Mouse (Mus musculus): ENCODE data around the gene Syne4.

Syne4 gene

DNA sequence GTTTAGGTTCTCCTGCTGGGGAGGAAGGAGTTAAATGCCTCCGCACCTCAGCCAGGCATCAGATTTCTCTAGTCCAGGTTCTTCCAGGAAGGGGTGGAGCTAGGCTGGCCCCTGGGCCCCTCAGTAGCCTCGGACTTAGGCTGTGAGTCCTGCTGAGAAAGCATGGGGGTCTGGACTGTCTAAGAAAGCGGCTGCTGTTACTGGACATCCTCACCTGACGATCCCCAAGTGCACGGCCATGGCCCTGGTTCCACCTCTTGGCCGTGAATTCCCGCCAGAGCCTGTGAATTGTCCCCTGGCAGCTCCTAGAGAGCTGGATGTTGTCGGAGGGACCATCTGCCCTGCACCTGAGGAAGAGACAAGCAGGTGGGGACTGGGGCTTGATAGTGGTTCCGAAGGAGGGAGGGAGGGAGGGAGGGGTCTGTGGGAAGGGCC, at the start of gene Syne4:
Syne4 (plus strand) TSS at position 87 of the 435 bp plus-strand sequence.
- no peak for DNase-seq

DNA sequence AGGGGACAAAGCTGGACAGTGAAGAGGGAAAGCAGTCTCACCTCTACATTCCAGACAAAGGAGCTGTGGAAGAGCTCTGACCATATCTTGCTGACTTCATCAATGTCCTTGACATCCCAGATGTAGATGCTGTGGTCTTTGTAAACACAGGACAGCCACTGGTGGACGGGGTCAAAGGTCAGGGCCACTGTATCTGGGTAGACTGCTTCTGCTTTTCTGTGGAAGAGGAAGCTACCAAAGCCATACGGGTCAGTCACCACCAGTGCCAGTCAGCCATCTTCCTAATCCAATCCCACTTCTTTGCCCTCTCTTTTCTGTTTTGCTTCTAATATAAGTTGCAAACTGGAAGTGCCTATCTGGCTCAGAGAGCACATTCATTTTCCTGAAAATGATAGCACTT, 49.6 kb upstream of the Syne4 start:
- no peak for DNase-seq

DNA sequence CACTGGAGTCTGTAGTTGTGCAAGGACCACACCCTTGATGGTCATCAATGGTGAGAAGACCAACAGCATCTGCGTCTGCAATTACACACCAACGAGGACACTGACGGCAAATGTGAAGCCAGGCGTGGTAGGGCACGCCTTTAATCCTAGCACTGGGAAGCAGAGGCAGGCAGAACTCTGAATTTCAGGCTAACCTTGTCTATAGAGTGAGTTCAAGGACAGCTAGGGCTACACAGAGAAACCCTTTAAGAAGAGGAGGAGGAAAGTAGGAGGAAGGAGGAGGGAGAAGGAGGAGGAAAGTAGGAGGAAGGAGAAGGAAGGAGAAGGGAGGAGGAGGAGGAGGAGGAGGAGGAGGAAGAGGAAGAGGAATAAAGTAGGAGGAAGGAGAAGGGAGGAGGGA, 49.1 kb upstream of the Syne4 start:
- DNase-seq = no peak

DNA sequence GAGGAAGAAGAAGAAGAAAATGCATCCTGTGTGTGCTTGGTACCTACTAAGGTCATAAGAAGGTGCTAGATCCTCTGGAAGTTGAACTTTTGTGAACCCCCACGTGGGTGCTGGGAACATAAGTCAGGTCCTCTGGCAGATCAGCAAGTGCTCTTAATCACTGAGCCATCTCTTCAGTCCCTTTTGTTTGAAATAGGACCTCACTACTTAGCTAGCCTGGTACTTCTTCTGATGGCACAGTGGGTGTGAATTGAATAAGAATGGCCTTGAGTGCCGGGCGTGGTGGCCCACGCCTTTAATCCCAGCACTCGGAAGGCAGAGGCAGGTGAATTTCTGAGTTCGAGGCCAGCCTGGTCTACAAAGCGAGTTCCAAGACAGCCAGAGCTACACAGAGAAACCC, 48.7 kb upstream of the Syne4 start:
- no peak for DNase-seq

DNA sequence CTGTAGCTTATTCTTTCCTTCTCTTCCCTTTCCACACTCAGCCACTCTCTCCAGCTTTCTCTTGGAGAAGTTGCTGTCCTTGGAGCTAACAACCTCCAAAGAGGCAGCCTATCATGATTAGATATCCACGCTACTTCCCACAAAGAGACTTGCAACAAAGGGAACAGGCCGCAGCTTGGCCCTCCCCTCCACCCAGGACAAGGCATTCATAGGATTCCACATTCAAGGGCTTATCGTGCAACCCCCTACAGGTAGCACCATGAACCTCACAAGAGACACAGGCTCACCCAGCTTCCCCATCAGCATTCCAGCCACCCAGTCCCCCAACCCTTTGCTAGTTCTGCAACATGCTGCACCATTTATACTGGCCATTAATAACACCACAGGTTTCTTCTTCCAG, 47.8 kb upstream of the Syne4 start:
- no peak for DNase-seq

DNA sequence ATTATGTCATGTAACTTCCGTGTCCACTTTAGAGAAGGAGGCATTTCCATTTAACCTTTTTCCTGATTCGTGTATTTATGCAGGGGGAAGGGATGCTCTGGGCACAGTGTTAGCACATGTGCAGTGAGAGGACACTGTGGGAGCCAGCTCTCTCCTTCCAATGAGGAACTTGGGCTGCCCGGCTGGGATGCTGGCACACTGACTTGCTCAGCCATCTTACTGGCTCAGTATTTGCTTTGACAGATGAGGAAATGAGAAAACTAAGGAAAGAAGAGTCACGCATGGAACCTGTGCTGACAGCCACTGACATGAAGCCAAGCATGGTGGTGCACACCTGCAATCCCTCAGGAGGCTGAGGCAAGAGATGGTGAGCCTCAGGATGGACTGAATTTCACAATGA, 45.0 kb upstream of the Syne4 start:
- DNase-seq = no peak

DNA sequence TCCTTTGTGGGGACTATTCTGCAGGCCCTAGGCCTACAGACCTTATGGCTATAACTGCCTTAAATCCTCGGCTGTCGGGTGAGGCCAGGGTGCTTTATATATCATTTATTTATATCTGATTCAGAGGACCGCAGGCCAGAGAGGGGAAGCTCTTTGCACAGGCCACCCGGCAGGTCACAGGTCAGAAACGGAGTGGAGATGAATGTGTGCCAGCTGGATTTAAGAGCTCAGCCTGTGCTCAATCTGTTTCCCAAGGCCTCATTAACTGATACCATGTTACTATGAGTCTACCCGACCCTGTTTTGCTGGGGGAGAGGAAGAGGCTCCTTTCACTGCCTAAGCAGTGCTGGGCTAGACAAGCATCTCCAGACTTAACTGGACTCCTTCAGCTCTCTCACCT, 40.2 kb upstream of the Syne4 start:
- DNase-seq = peak; percentile 54

DNA sequence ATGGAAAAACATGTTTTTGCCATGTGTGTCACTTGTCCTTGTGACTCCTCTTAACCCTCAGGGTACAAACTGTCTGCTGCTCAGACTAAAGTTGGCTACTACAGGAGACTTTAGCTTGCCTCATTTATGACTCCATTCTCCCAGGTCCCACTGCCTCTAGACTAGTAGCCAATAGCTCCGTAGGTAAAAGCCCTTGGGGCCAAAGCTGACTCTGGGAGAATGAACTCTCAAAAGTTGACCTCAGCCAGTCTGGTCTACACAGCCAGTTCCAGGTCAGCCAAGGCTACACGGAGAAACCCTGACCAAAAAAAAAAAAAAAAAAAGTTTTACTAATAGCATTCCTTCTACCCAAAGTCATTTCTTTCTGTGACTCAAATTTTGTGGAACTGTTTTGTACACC, 35.7 kb upstream of the Syne4 start:
- DNase-seq = no peak

DNA sequence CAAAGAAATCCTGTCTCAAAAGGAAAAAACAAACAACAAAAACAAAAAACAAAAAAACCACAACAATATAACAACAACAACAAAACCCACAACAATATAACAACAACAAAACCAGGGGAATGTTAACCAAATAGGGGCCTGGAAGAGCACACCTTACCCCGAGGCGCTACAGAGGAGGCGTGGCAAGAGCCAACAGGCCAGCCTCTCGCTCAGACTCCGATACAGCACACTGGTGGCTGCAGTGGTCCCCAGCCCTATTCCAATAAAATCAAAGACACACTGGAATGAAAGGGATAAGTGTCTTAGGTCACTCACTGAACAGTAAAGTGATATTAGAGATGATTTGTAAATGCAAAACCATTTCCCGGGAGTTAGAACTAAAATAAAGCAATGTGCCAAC, 35.1 kb upstream of the Syne4 start:
- no peak for DNase-seq

DNA sequence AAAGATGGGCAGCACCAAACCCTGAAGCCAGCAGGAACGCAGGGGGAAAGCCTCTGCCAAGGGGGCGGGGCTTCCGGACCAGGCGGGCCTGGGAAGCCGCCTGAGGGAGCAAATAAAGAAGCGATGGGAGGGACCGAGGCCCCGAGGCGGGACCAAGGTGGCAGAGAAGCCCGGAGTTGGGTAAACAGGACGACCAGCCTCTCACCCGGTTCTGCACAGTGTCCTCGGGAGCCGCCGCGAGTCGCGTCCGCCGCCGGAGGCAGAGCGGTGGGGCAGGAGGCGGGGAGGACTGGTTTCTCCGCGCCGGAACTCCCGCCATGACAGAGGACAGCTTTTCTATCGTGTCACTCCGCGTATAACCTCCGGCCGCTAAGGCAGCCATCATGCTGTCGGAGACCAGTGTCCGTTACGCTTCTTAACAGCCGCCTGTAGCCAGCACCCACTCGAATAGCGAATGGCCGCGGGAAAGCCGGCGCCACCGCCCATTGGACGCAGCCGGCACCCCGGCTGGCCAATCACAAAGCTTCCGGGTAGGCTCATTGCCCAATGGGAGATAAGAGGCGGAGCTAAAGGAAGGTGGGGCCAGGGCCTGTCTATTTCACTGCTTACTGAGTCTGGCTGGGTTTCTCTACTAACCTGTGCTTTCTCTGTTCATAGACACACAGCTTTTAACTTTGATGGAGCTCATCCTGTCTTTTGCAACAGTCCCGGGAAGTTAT, 34.5 kb upstream of the Syne4 start, which contains the start of the genes Thap8 and Wdr62:
Thap8 (plus strand) TSS at position 144 of the 719 bp plus-strand sequence.
Wdr62 (minus strand) TSS at position 469 of the 719 bp plus-strand sequence.
- peak; percentile 96 for DNase-seq

DNA sequence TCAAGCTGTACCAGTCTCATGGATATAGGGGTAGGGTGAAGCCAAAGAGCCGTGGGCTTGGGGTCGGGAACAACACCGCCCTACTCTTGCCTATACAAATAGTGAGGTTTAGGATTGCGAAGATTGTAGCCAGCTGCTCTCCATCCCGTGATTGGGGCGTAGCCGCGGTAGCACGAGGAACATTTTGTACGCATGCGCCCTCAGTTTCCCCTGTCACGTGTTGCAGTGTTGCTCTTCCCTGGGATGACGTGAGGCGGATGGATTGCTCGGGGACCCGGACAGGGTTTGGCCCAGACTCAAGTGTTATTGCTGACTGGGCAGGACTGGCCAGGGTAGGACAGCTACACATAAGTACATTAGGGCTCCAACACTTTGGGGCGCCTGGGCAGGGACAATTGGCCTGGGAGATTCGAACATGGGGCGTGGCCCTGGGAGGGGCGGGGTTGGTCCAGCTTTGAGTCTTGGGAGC, 33.9 kb upstream of the Syne4 start:
- DNase-seq = peak; percentile 96

DNA sequence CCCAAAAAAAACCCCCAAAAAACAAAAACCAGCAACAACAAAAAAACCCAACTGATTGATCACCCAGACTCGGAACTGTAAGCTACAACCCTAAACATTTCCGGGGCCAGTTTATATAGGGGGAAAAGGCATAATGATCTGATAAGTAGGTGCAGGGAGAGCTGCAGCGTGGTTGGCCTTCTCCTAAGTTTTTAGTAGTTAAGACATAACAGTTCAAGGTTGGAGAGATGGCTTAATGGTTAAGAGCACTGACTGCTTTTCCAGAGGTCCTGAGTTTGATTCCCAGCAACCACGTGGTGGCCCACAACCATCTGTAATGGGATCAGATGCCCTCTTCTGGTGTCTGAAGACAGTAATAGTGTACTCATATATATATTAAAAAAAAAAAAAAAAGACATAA, 33.1 kb upstream of the Syne4 start:
- DNase-seq = no peak

DNA sequence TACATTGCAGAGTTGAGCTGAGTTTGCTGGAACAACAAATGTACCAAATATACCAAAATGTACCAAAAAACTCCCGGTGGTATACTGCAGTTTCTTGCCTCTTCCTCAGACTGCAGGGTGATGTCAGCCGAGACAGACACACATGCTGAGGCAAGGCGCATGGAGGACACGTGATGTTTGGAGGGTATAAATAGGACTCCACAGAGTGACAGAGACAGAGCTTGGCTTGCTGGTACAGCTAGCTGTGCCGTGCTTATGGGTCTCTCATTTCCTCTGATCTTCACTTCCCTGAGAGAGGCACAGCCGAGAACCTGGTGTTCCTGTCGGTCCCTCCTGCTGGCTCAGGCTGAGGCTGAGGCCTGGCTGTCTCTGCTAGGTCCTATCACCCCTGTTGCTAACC, 31.9 kb upstream of the Syne4 start:
- no peak for DNase-seq

DNA sequence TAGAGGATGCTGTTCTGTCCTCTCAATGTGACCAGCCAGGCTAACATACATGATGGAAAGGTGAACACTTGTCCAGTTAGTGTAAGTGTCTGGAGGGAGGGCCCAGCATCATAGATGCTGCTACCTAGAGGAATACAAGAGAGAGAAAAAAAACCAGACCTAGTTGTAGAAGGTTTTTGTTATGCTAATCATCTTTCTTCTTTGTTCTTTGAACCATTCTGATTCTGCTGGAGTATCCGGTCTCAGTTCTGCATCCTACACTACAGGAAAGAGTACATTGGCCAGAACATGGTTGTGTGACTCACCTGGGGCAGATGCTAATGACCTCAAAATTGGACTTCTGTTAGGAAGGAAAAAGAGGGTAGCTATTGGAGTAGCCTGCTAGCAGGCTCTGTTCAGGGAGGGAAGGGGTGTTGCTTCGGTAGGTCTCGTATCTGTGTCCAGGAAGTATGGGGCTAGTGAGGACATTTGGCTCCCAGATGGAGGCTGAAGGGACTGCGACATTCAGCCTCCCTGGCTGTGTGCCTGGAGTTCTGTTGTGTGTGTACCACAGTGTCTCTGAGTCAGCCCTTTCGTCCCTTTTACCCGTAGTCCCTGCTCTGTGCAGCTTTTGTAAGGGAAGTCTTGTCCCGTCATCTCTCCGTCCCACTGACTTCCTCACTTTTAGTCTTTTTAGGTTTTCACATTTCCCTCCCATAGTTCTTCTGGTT, 27.8 kb upstream of the Syne4 start:
- peak; percentile 46 for DNase-seq

DNA sequence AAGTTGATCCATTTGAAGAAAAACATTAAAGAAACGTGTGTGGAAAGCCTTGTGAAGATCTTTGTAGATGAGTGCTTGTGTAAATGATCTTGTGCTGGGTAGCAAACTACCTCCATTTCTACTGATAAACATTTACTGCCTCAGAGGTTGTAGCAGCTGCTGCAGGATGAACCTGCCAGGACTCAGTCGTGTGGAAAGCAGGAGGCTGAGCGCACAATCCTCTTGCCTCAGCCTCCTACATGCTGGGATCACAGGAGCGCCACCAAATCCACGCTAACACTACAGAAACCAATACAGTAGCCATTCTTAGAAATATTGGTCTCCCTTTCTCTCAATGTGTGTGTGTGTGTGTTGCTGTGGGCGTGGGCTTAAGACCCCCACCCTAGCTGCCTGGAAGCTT, 26.6 kb upstream of the Syne4 start:
- DNase-seq = no peak

DNA sequence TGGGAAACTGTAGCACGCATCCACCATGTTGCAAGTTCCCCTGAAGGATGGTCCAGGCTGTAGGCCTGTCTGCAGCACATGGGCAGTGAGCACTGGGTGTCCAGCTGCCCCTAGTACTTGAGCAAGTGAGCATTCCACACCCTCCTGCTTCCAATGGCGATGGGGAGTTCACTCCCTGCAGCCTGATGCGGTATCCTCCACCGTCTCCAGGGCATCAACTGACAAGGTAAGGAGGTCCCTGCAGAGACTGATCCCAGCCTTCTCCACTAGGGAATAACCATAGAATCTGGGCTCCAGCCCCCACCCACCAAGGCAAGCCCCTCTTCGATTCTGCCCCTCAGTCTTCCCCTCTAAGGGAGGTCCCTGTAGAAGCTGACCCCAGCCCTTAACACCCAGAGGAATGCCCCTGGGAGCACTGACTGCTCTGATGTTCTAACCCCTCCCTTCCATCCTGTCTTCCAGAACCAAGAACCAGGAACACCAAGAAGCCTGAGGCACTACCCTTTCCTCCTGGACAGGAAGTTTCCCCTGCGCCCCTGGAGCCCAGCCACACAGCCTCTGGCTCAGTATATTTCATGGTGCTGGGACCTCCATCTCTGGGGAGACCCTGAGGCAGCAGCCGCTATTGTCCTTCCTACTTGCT, 25.4 kb upstream of the Syne4 start:
- no peak for DNase-seq

DNA sequence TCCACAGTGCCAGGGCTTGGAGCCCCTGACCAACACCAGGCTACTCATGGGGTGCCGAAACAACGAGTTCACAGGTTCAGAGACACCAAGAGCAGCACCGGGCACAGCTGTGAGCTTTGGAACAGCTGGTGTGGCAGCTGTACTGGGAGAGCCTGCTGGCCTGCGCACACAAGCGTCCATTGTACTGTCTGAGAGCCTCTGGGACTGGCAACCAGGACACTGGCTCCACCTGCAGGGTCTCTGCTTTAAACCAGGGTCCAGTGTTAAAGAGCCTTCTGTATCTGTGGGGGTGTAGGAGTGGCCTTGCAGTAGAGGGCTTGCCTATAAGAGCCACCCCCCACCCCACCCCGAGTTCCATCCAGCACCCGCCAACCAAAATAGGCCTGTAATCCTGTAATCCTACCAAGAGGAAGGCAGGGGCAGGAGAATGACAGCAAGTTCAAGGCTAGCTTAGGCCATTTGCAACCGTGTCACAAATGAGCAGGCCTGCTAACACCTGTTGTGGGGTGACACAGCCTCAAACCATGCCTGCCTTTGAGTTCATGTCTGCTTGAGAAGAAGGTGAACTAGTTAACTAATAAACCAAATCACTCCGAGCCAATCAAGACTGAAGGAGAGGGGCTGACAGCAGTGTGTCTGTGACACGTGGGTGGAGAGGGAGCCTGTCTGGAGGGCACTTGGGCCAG, 24.8 kb upstream of the Syne4 start:
- DNase-seq = no peak

DNA sequence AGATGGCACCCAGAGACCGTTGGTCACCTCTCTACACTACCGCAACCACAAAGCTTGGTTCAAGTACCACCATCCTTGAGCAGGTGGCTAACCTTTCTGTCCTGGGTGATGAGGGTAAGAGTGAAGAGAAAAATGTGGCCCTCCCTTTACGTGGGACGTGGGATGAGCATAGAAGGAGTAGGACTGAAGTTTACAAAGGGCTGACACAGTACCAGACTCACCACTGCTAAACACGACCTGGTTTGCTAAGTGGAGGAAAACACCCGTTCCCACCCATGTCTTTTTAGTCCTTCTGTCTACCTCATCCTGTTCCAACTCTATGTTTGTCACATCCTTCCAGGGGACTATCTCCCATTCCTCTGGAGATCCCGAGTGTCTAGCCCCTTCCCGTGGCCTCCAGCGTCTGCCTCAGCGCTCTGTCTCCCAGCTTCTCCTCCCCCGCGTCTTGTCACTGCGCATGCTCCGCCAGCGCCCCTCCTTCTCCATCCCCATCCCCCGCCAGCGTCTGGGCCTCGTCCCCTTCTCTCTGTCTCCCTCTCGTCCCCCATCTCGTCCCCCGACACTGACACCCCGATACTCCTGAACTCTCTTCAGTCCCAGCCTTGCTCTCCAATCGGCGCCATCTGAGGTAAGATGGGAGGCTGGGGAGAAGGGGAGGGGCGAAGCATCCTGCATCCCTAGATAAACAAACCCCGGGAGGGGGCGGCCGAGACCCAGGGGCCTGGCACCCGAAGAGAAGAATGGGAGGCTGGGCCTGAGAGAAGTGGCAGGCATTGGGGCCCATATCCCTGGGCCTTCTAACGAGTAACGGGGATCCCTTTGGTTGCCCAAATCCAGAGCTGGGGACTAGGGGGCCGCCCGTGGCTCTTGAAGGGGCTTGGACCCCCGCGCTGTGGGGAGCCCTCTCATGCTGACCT, 23.1 kb upstream of the Syne4 start, which contains the start of gene Clip3:
Clip3 (plus strand) TSS at position 514 of the 917 bp plus-strand sequence.
- peak; percentile 82 for DNase-seq

DNA sequence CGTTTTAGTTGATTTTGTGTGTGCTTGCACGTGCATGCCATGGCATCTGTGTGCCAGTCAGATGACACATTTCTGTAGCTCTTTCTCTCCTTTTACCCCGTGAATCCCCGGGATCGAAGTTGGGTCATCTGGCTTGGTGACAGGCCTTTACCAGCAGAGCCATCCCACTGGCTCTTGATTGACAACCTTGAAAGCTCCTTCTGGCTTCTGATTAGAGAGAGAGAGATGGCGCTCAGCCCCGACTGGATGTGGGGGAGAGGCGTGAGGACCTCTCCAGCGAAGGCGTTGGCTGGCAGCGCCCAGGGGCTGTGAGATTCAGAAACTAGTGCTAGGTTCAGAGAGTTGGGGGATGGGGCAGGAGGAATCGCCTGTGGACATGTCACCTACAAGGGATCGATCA, 20.8 kb upstream of the Syne4 start:
- no peak for DNase-seq

DNA sequence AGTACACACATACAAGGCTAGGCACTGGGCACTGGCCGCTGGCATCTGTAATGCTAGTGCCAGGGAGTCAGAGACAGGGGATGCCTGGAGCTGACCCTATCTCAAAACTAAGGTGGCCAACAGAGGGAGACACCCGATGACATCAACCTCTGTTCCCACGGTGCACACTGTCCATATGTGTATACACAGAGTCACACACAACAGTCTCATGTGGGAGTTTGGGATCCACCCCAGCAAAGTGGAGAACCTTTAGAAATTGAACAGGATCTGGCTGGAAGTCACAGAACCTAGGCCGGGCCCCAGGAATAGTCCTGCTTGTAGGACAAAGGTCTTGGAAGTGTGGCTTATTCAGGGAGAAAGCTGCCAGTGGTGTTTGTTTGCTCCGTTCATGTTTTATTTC, 20.3 kb upstream of the Syne4 start:
- no peak for DNase-seq

DNA sequence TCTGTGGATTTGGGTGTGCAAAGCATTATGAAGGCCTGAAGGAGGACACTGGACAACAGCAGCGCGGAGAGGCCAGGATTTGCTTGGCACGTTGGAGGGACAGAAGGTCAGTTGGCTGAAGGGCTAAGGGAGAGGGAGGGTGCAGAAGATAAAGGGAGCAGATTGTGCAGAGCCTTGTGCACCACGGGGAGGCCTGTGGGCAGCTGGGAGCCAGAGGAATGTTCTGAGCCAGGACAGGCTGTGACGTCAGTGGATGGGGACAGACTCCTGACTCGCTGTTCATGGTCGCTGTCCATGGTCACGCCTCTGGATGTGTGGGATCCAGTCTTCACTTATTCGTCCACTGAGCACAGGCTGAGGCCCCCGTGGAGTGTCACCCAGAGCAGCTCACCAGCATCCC, 19.5 kb upstream of the Syne4 start:
- peak; percentile 70 for DNase-seq

DNA sequence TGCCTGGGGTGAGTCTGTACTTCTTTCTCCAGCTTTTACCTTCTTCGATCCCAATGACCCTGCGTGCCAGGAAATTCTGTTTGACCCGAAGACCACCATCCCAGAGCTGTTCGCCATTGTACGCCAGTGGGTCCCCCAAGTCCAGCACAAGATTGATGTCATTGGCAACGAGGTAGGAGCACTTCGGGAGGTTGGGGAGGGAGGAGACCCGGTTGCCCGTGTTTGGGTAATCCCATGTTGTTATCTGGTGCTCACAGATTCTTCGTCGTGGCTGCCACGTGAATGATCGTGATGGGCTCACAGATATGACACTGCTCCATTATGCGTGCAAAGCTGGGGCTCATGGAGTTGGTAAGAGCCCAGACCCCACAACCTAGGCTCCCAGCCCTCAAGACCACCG, 17.8 kb upstream of the Syne4 start:
- DNase-seq = no peak
